Mouse (Mus musculus): ENCODE data around the gene Fscn1.

DNA sequence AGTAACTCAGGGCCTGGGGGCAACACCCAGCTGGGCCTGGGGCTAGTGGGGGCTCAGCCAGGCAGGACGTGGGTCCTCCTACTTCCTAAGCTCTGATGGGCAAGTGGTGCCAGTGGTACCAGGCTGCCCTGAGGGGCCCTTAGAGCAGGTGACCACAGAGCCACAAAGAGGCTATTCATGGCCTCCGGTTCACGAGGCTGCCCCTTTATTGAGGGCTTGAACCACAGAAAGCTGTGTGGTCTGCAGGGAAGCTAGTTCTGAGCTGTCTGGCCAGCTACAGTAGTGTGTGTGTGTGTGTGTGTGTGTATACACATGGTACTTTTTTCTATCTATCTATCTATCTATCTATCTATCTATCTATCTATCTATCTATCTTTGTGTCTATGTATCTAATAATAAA, 6.5 kb upstream of the Fscn1 start:
- TF ChIP-seq CTCF (IDR thresholded peaks at IDR 0.05; ENCODE audit: insufficient read depth, low read depth, low read length) (no peak), POLR2A (IDR thresholded peaks at IDR 0.05; ENCODE audit: insufficient read depth, low read depth, low read length) (no peak)

All from olfactory bulb, adult 2 months (tissue).